Mouse (Mus musculus) layer of hippocampus, postnatal 14 days (tissue): ENCODE measurements around the gene Pwp2. TPM values are rescaled to one million over a fixed set of nuclear protein-coding genes. Genes with fewer than 3 reads are reported as not detected.
"Not testable (repeated sequence)": the region's sequence is repeated elsewhere in the genome, so short reads cannot be mapped to it uniquely, and the experiment has no call there.

Experiments used
- DNase-seq, 2 experiments: peaks; one replicate each; pipeline ENCODE4 v3.0.0; 2021 to 2022; ENCODE audit warnings: low spot score in 2 of 2, mixed read lengths in 1 of 2
- long read RNA-seq, 2 experiments: library from polyadenylated mRNA; stranded (forward); transcript quantifications; one replicate each; pipeline ENCODE4 v2.0.0; 2021
- total RNA-seq, 2 experiments: library from RNA; stranded (reverse); gene quantifications; 2 replicates each; pipeline ENCODE4 v1.2.3; 2021

The Pwp2 gene
- total RNA-seq, result 10 to 100 TPM; 17.5 to 17.9 TPM
- long read RNA-seq, experiment 1, transcript Pwp2-201 (21 exons, 3,872 nt), result major isoform, 11 of 23 reads
- long read RNA-seq, experiment 1, partial matches to known transcripts, result 7 of 23 reads
- long read RNA-seq, experiment 1, other reads (novel, unspliced or antisense), result 5 of 23 reads
- long read RNA-seq, experiment 2, transcript Pwp2-201 (21 exons, 3,872 nt), result major isoform, 11 of 21 reads
- long read RNA-seq, experiment 2, partial matches to known transcripts, result 2 of 21 reads
- long read RNA-seq, experiment 2, other reads (novel, unspliced or antisense), result 8 of 21 reads

DNA sequence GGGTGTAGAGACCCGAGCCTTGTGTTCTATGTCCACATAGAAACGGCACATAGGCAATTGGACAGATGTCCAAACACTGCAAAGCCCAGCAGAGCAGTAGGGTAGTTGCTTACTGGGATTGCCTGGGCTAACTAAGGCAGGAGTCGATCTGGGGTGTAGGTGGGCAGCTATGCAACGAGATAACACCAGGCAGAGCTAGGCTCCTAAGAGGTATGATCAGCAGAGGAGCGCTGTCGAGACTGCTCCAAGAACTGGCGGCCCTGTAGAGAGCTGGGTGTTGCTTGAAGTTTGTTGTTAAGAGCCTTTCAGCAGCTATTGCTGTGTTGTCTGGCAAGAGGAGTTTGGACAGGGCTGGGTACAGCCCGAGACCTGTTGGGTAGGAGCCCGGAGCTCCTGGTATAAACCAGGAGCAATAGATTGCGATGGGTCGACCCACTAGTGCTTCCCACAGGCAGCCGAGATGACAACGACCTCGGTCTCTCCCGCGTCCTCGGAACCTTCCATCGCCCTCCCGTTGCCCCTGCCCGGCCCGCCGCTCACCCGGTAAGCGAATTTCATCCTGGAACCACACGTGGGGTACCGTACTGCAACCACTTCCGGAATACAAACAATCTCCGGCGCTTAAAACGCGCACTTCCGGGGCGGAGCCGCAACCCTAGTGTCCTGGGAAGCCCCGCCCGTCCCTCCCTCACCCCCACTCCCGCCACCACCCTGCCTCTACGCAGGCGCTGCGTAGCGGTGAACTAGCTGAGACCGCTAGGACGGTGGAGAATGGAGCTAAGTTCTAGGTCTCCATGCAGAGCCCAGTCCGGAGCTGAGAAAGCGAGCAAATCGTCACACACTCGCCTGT lies at the start of gene Pwp2:
Pwp2 (minus strand) TSS at position 619 of the 850 bp plus-strand sequence.
- peak; percentile 77 to 91 for DNase-seq

DNA sequence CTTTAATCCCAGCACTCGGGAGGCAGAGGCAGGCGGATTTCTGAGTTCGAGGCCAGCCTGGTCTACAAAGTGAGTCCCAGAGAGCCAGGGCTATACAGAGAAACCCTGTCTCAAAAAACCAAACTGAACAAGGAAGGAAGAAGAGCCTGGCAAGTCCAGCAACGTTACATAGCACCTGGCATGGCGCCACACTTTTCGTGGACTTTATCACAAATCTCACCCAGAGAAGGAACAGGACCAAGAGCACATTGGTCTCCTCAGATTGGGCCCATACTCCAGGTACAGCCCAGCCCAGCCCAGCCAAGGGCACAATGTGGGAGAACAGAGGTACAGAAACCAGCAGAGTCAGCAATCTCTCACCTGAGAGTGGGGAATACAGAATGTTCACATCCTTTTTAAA lies 48.8 kb upstream of the Pwp2 start:
- DNase-seq, result no peak

DNA sequence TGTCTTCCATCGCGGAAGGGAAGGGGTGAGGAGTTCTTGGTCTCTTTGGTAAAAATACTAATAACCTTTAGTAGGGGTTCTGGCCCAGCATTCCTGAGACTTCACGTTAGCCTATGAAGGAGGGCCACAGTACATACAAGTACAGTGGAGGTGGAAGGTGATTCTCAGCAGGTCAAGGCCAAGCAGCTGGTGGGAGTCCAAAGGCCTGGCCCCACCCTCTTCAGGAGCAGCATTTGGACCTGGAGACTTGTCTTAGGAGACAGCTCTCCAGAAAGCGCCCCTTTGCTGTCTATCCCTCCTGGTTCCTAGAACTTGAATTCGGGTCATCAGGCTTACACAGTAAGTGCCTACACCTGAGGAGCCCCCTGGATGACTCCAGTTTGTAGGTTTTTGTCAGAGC lies 48.2 kb upstream of the Pwp2 start:
- no peak for DNase-seq

DNA sequence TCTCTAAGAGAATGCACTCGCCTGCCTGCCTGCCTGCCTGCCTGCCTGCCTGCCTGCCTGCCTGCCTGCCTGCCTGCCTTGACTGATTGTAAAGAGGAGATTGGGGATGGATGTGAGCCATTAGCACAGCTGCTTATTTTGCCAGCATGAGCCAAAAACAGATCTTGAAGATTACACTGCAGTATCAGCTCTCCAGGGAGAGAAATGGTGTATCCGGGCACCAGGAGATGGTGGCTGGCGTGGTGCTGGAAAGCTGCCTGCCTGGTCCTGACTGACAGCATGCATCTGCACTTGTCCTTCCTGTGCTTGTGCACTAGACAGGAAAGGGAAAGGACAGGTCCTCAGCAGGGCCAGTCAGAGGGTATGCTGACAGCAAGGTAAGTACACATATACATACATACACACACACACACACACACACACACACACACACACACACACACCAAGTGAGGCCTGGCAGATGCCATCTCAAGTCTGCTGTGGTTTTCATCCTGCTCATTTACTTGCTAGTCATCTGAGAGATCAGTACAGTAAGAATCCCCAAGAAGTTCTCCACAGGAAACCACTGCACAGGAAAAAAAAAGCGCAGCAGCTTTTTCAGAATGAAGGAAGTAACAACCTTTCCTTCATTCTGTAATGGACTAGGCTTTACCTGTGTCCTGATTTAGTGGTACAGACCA lies 47.5 kb upstream of the Pwp2 start:
- DNase-seq, result no peak

DNA sequence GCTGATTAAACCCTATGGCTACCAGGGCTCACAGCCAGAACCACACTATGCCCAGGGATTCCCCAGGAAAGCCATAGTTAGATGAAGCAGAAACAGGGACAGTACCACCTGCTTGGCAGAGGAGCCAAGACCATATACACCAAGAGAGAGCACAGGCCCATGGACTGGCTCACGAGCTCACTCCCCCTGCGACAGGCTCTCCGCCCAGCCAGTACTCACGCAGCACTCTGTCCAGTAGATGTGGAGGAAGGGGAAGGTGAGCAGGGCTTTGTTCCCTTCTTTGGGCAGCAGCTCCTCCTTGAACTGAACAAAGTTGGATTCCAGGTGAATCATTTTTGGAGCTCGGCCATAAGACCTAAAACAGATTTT lies 43.6 kb upstream of the Pwp2 start:
- no peak for DNase-seq

DNA sequence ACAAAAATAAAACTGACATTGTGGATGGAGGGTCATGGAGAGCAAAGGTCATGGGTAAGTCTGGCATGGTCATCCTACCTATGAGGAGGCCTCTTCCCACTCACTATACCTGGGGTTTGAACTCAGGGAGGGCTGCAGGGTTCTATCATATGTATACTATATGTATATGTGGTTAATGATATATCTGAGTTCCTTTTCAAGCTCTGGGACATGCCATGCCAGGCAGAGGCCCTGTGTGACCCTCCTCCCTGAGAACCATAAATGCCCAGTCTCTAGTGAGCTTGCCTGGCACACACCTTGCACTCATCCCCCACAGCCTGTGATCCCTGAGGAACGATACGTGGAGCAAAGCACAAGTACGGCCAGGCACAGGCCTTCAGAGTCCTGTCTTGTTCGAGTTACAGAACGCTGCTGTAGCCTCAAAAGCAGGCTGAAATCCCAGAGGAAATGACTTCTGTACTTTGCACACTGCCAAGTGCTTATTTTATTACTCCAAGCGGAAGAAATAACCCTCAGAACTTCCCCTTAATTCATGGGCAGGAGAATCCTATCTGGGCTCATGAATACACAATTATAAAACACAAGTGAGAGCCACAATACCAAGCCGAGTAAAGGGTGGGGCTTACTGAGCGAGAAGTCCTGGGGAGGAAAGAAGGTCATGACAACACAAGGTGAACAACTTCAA lies 43.1 kb upstream of the Pwp2 start:
- DNase-seq, result no peak

DNA sequence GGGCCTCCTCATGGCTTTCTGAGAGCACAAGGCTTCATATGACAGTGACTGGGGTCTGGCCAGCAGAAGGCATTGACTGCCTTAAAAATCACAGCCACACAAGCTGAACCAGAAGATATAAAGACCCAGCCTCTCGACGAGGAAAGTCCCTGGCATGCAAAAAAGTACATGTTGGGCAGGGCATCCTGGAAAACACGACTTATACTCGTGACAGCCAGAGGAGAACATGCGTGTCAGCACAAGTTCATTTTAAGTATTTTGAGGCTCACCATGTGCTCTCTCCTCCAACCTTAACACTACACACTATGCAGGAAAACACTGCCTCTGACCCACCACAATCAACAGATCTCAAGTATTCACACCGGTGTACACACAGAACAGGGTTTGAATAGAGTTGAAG lies 39.2 kb upstream of the Pwp2 start:
- DNase-seq, result no peak

DNA sequence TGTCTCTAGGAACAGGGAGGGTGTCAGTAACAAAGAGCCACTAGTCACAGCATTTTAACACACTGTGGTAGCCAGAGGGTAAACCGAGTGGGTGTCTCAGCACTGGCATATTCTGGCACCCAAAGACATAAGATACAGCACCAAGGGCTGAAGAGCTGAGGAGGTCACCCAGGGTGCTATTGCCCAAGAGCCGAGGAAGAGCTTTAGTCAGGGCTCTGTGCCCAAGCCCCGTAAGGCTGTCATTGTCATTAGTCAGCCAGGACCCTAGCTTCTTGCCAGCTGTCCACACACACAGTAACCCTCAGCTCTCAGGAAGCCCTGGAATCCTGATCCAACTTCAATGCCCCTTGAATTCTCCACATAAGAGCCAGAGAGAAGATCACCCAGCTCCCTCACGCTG lies 38.0 kb upstream of the Pwp2 start:
- DNase-seq, result no peak

DNA sequence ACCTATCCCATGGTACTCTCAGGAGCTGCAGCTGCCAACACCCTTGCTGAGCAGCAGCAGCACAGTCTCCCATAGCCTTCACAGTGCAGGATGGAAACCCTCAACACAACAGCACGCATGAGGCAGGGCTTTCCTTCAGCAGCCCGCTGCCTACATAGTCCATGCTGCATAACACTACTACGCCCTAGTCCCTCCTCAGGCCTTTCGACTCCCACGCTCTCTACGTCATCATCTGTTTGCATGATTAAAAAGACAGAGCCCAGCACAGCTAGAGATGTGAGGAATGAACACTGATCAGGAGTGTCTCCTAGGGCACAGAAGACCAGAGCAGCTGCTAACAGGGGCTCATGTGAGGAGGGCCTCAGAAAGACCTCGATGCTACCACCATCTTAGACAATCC lies 36.4 kb upstream of the Pwp2 start:
- no peak for DNase-seq

DNA sequence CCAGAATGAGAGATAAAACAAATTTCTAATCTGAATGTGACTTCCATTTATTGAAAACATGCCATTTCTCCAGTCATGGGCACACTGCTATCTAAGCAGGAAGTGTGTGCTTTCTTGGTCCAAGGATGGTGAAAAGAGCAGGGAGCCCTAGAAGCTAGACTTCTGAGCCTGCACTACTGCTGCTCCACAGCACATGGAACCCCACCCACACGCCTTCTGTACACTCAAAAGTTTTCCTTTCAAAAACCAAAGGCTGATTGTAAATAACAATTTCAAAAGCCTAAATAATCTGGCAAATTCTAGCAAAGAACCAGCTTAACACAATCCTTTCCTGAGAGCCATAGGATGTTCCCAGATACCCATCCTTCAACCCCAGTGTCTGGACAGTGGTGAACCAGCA lies 34.6 kb upstream of the Pwp2 start:
- DNase-seq, result peak in 1 of 2 experiments; percentile 78

DNA sequence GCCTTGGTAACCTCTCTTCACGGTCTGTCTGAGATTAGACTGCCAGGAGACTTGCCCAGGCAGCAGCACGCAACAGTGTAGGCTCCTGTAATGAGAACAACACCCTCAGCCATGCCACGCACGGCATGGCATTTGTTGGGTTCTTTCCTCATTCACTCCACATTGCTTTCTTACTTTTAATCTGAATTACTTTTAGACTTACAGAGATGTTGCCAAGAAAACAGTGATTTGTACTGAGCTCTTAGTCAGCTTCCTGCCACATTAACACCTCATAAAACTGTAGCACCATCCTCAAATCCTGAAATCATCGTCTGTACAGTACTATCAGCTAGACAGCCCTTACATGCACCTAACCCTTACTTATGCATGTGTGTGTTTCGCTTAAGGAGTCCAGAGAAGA lies 33.6 kb upstream of the Pwp2 start:
- DNase-seq, result no peak

DNA sequence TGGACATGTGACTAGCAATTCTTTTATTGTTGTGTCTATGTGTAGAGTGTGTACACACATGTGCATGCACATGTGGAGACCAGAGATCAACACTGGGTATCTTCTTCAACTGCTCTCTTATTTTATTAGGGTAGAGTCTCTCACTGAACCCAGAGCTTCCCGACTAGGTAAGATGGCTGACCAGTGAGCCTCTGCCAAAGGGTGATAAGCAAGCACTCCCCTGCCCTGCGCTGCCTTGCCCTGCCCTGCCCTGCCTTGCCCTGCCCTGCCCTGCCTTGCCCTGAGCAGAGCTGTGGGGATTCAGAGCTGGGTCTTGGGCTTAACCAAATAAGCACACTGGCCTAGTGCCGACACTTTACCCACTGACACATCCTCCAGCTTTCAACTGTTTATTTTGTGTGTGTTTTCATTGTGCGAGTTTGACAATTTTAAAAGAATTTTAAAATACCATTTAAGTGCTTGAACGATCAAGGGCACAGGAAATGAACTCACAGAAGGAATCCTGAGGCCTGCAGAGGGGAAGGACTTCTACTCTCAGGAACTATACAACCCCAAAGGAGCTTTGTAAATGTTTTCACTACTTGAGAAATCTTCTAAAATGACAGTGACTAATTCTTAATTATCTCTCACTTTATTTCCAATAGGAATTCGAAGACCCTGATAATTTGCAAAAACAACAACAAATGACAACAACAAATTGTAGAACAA lies 31.6 kb upstream of the Pwp2 start:
- no peak for DNase-seq

DNA sequence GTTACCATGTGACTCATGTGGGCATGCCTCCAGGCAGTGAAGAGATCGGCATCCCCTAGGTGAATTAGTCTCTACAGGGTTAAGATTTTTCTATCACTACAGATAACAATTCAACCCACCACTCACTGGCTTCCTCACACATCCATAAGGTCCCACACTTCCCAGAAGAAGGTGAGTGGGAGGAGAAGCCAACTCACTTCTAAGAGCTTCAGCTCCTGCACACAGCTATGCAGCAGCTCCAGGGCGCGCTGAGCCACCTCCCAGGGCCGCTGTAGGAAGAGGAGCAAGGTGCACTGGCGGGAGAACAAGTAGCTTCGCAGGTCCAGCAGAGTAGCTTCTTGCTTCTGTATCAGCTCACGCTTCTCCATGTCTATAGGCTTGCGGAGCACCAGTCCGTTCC lies 29.4 kb upstream of the Pwp2 start:
- DNase-seq, result no peak

DNA sequence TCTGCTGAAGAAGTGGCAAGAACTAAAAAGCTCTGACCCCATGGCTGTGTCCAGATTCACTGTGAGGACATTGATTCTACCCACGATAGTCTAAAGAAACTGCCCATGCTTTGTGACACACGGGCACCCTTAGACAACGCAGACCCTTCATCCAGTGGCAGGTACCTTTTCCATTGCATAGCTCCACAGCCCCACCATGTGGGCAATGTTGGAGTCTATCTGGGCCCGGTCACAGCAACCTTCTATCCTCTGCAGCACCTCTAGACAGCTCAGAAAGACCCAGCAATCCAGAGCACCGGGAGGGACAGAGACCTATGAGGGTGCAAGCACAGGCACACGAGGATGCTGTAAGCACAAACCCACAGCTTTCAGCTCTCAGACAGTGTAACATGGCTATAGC lies 26.4 kb upstream of the Pwp2 start:
- no peak for DNase-seq

DNA sequence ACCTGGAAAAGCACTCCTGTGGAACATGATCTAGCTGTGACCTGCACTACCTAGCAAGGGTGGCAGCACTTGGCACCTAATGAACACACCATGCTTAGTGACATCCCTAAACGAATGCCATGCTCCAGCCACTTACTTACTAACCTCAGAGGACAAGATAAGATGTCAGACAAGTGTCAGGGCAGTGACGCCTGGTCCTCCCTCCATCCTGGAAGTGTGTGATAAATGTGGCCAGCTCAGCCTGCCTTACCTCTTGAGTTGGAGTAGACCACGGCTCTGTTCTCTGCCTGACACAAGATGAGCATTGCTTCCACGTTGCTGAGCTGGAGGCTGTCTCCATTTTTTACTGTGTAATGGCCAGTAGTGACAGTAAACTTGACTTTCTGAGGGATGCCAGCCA lies 16.2 kb upstream of the Pwp2 start:
- no peak for DNase-seq

DNA sequence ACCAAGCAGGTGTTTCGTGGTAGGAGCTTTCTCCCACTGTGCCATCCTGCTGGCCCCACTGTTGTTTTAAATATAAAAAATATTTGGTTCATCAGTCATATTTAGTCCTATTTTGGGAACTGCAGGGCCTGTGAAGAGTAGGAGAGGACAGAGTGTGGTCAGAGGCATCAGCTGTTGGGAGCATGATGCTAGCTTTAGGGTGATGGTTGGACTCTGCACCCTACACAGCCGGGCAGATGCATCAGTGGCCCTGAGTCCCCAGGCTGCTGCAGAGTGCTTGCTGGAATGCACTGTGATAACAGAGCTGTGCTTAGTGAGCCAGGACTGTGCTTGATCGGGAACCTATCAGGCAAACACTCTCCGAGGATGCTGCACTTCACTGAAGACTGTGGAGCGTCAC lies 8.0 kb upstream of the Pwp2 start:
- DNase-seq, result no peak

DNA sequence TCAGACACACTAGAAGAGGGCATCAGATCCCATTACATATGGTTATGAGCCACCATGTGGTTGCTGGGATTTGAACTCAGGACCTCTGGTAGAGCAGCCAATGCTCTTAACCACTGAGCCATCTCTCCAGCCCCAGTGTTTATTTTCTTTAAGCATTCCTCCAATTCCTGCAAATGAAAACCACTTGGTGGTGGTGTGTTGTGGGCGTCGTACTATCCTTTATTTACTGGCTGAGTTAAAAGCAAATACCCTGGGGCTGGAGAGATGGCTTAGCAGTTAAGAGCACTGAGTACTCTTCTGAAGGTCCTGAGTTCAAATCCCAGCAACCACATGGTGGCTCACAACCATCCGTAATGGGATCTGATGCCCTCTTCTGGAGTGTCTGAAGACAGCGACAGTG lies 1.1 kb upstream of the Pwp2 start:
- not testable (repeated sequence) for DNase-seq

DNA sequence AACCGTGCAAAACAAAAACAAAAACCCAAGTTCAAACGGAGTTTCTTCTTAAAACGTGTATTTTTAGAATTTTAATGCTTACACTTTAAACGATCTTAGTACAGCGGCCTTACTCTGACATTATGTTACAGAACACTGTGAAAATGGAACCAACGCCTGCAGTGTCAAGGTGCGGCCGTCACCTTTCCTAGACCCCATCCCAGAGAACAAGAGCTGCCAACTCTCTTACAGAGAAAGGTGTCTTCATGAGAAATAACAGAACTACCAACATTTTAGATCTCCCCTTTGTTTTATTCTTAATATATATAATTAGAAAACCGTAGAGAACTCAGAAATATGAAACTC lies 404 bp upstream of the Pwp2 start:
- DNase-seq, result no peak

DNA sequence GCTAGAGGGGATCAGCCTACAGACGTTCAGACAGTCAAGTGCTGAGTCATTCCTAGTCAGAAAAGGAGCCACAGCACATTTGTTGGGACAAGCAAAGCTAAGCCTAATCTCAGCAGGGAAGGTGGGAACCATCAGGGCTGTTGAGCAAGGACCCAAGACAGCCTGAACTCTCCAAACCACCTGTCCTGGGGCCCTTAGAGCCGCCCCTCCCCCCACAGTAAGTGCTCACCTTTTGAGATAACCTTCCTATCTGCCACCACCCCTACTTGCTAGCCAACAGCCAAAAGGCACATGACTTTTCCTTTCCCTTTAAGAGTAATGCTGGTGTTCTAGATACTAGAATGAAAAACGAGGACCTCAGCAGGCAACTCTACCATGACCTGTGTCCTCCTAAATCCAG lies 1.4 kb downstream of the Pwp2 start:
- DNase-seq, result no peak

DNA sequence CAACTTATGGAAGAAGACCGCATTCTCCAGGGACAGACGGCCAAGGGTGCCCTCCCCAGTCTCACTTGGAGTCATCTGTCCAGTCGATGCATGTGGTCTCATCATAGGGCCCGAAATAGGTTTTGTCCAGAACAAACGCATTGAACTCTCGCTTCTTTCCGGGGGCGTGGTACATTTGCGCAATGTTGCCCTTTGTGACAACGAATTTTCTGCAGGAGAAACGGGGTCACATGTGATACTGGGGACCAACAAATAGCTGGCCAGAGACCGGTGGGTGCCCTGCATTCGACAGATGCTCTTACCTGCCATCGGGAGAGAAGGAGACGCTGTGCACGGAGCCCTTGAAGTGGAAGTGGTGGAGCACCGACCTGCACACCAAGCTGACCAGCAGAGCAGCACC lies 2.6 kb downstream of the Pwp2 start:
- no peak for DNase-seq

DNA sequence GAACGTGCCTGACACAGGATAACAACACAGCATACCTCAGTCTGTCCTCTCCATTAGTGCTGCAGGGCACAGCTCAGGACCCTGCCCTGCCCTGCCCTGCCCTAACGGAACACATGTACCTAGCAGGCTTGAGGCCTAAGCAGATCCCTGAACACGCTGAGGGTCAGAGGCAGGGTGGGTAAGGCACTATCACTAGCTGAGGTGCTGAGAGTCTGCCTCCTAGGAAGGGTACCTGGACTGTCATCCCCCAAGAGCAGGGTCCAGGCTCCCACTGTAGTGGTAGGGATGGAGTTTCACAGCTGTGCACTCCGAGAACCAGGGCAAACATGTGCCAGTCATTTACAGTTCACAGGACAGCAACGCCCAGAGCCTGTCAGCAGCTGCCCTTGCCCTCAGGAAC lies 10.5 kb downstream of the Pwp2 start:
- no peak for DNase-seq
